Comparison of ENCODE assay signal across 7 mouse cellular contexts in the genomic region with DNA sequence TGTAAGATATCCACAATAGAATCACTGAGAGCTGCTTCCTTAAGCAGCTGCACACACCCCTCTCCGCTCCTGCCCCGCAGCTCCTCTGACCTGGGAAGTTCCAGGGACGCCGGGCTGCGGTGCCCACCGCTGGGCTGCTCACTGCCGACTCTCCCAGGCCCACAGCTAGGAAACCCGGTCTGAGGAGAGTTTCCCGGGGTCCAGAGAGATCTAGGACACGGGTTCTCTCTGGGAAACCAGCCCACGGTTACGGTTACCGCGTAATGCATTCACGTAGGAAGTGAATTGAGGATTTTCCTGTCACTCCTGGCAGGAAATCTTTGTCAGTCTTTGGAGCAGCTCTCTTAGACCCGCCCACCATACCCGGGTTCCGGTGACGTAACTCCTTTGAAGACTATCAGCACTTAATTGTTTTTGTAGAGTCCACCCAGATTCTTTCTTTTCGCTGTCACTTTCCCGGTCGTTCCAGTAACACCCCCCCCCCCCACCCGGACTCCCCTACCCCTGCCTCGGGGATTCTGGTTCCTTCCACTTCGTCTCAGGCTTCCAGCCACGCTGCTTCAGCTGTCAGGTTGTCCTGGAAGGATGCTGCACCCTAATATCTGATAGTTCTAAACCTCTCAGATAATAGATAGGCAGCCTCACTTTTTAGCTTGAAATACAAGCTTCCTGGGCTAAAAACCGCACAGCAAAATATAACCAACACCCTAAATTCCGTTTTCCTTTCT. TPM values are rescaled to one million over a fixed set of nuclear protein-coding genes. Genes with fewer than 3 reads are reported as not detected.
DNase-seq lines count a peak whose midpoint lies in the region; ATAC-seq and TF ChIP-seq lines count a peak whose summit lies in the region.

No protein-coding gene starts in this region.

- 4% methylated on average over 28 of the region's 28 CpGs for WGBS in macrophage (ENCODE audit: missing documents)

- no peaks in the 10 kb centered on the region for H3K79me2 ChIP-seq in macrophage (ENCODE audit: inconsistent target)

- peak; percentile 66 to 91 for DNase-seq in adrenal gland, adult (ENCODE audit: inconsistent age in 2 of 2, low spot score in 1 of 2)
- peak; percentile 41 for DNase-seq in gastrocnemius, postnatal 10 days
- DNase-seq in hindlimb bud, embryonic 11.5 days (ENCODE audit: extremely low spot score, low read depth, low spot score): peak; percentile 53
- DNase-seq in left cerebral cortex, adult 2 months (ENCODE audit: extremely low spot score in 1 of 2, low spot score in 2 of 2): peak; percentile 48 to 63
- peak; percentile 79 to 87 for DNase-seq in right cerebral cortex, postnatal 10 days (ENCODE audit: low spot score in 2 of 2)

- peak overlapping the region; percentile 81 for H3K4me3 ChIP-seq in left cerebral cortex, adult 2 months
- H3K4me3 ChIP-seq in macrophage (ENCODE audit: inconsistent target): peak overlapping the region; percentile 66

- H3K27ac ChIP-seq in left cerebral cortex, adult 2 months: peak overlapping the region; percentile 90
- H3K27ac ChIP-seq in macrophage: 0 out of 2 replicates have a peak overlapping the region, but pooled peaks have one; percentile 4

- no peaks in the 10 kb centered on the region for H3K36me3 ChIP-seq in macrophage (ENCODE audit: inconsistent target)

- no peak for TF ChIP-seq CTCF in left cerebral cortex, adult 2 months (IDR thresholded peaks at IDR 0.05)

- intact Hi-C loops in left cerebral cortex, adult 2 months (cut with DNase I): loop anchor here (1.0 to 10.0 kb wide), 4 partner anchors 49 to 730 kb away; partner anchors contain the start of genes Zfp40 and Zfp945

- ATAC-seq in common myeloid progenitor, adult 5-6 weeks (replicated peaks; ENCODE audit: low read depth, poor library complexity, severe bottlenecking): peak; percentile 94

RNA-seq across cellular contexts. Expression of gene Zfp945, which starts 49.3 kb away (rescaled TPM):
- total RNA-seq in common myeloid progenitor, adult 5-6 weeks (2017): 14.3 and 16.1 TPM in 2 replicates
- total RNA-seq in gastrocnemius, postnatal 10 days (2021): 1 to 10 TPM; 5.0 to 7.9 TPM
- 10 to 100 TPM; 14.3 to 15.7 TPM for total RNA-seq in left cerebral cortex, adult 2 months (2021)
- 100 to 1,000 TPM in 2 of 26 experiments, 10 to 100 TPM in 24; 15.8 to 133 (median 36.4) TPM for total RNA-seq in macrophage (2018; cell fraction: chromatin; rRNA removed)
- total RNA-seq in macrophage (2018; cell fraction: cytosol; rRNA removed): 1 to 10 TPM; 2.0 to 5.0 (median 2.6) TPM
- total RNA-seq in macrophage (2018; cell fraction: nucleus; rRNA removed): 100 to 1,000 TPM in 1 of 26 experiments, 10 to 100 TPM in 25; 15.5 to 102 (median 25.7) TPM
- polyA plus RNA-seq in macrophage (2018): 2.0 to 5.1 TPM (median 3.8 TPM) in 3 replicates

Comparison
In these comparisons a context has a peak if more than half of its experiments do, and no peak if none do; other contexts are left out.
1. Peak in every context shown above with its lines: DNase-seq, ATAC-seq, H3K4me3 ChIP-seq and H3K27ac ChIP-seq.